Mouse (Mus musculus): ENCODE results near the gene Thada. TPM values are rescaled to one million over a fixed set of nuclear protein-coding genes. Genes with fewer than 3 reads are reported as not detected.

Thada gene
- total and polyA plus RNA-seq, 3 experiments = 5.0 to 8.3 (median 7.7) TPM

- Histone ChIP-seq H3K36me3 (ENCODE audit: control insufficient read depth, insufficient read depth, low read length) (peaks cover 3% of the 10 kb centered on the region; the same call in 1 of the 2 replicates), H3K9ac (ENCODE audit: low read depth, low read length) (no peak overlapping the region), H3K27me3 (ENCODE audit: control insufficient read depth, insufficient read depth, low read length) (no peaks in the 10 kb centered on the region), H3K27ac (no peak overlapping the region), H3K4me3 (no peak overlapping the region), H3K4me1 (ENCODE audit: control insufficient read depth, insufficient read depth, low read length) (no peaks in the 10 kb centered on the region; the same call in 1 of the 2 replicates), H3K79me2 (replicated peaks; ENCODE audit: control insufficient read depth, insufficient read depth, low read length) (no peaks in the 10 kb centered on the region)
- TF ChIP-seq CTCF (IDR thresholded peaks at IDR 0.05) (no peak), POLR2A (IDR thresholded peaks at IDR 0.05; ENCODE audit: insufficient read depth, low read depth, low read length) (no peak), EP300 (IDR thresholded peaks at IDR 0.05; ENCODE audit: insufficient read depth, low read depth, low read length) (no peak)
- intact Hi-C loops (cut with DNase I) = no loop called here
- WGBS = 93% methylated on average over 4 of the region's 4 CpGs
- DNase-seq = no peak
These were observed 89.1 kb downstream of the Thada start for GRCm38 (mm10) chr17:84376882-84377281.

- Histone ChIP-seq H3K27ac (no peak overlapping the region), H3K27me3 (ENCODE audit: control insufficient read depth, insufficient read depth, low read length) (no peaks in the 10 kb centered on the region), H3K4me1 (ENCODE audit: control insufficient read depth, insufficient read depth, low read length) (peaks cover 6% of the 10 kb centered on the region), H3K79me2 (replicated peaks; ENCODE audit: control insufficient read depth, insufficient read depth, low read length) (no peaks in the 10 kb centered on the region), H3K36me3 (ENCODE audit: control insufficient read depth, insufficient read depth, low read length) (peaks cover 10% of the 10 kb centered on the region; the same call in 1 of the 2 replicates), H3K9ac (ENCODE audit: low read depth, low read length) (no peak overlapping the region), H3K4me3 (no peak overlapping the region)
- TF ChIP-seq EP300 (IDR thresholded peaks at IDR 0.05; ENCODE audit: insufficient read depth, low read depth, low read length) (no peak), CTCF (IDR thresholded peaks at IDR 0.05) (no peak), POLR2A (IDR thresholded peaks at IDR 0.05; ENCODE audit: insufficient read depth, low read depth, low read length) (no peak)
- no peak for DNase-seq
- intact Hi-C loops (cut with DNase I) = no loop called here
- 84% methylated on average over 6 of the region's 6 CpGs for WGBS
These were observed 93.5 kb downstream of the Thada start for GRCm38 (mm10) chr17:84372411-84373045.

- peaks cover 11% of the 10 kb centered on the region for H3K4me1 ChIP-seq (ENCODE audit: control insufficient read depth, insufficient read depth, low read length)
- WGBS = 87% methylated on average over 5 of the region's 5 CpGs
- peaks cover 8% of the 10 kb centered on the region; the same call in 1 of the 2 replicates for H3K36me3 ChIP-seq (ENCODE audit: control insufficient read depth, insufficient read depth, low read length)
- H3K27ac ChIP-seq = peak overlapping the region; percentile 2; the same call in 1 of the 2 replicates
- no peaks in the 10 kb centered on the region for H3K79me2 ChIP-seq (replicated peaks; ENCODE audit: control insufficient read depth, insufficient read depth, low read length)
- no peak for TF ChIP-seq CTCF (IDR thresholded peaks at IDR 0.05)
- no peak for TF ChIP-seq EP300 (IDR thresholded peaks at IDR 0.05; ENCODE audit: insufficient read depth, low read depth, low read length)
- TF ChIP-seq POLR2A (IDR thresholded peaks at IDR 0.05; ENCODE audit: insufficient read depth, low read depth, low read length) = no peak
- H3K4me3 ChIP-seq = no peak overlapping the region
- no peak for DNase-seq
- H3K9ac ChIP-seq (ENCODE audit: low read depth, low read length) = no peak overlapping the region
- no peaks in the 10 kb centered on the region for H3K27me3 ChIP-seq (ENCODE audit: control insufficient read depth, insufficient read depth, low read length)
- intact Hi-C loops (cut with DNase I) = no loop called here
These were observed 95.6 kb downstream of the Thada start for GRCm38 (mm10) chr17:84370385-84370784.

- WGBS = 40% methylated on average over 3 of the region's 3 CpGs
- no peaks in the 10 kb centered on the region for H3K79me2 ChIP-seq (replicated peaks; ENCODE audit: control insufficient read depth, insufficient read depth, low read length)
- peaks cover 11% of the 10 kb centered on the region for H3K4me1 ChIP-seq (ENCODE audit: control insufficient read depth, insufficient read depth, low read length)
- peaks cover 11% of the 10 kb centered on the region; the same call in 1 of the 2 replicates for H3K36me3 ChIP-seq (ENCODE audit: control insufficient read depth, insufficient read depth, low read length)
- H3K27ac ChIP-seq = peak overlapping the region; percentile 0; the same call in 1 of the 2 replicates
- no peak overlapping the region for H3K4me3 ChIP-seq
- no peak for DNase-seq
- no peak for TF ChIP-seq EP300 (IDR thresholded peaks at IDR 0.05; ENCODE audit: insufficient read depth, low read depth, low read length)
- intact Hi-C loops (cut with DNase I) = no loop called here
- H3K9ac ChIP-seq (ENCODE audit: low read depth, low read length) = no peak overlapping the region
- no peaks in the 10 kb centered on the region for H3K27me3 ChIP-seq (ENCODE audit: control insufficient read depth, insufficient read depth, low read length)
These were observed 96.2 kb downstream of the Thada start for GRCm38 (mm10) chr17:84369769-84370168.

GRCm38 (mm10) chr17:84368213-84369014 lies 97.6 kb downstream of the Thada start:
- Histone ChIP-seq H3K27ac (peak overlapping the region; percentile 21), H3K36me3 (ENCODE audit: control insufficient read depth, insufficient read depth, low read length) (peaks cover 14% of the 10 kb centered on the region), H3K79me2 (replicated peaks; ENCODE audit: control insufficient read depth, insufficient read depth, low read length) (no peaks in the 10 kb centered on the region), H3K4me1 (ENCODE audit: control insufficient read depth, insufficient read depth, low read length) (peaks cover 16% of the 10 kb centered on the region), H3K4me3 (no peak overlapping the region), H3K9ac (ENCODE audit: low read depth, low read length) (no peak overlapping the region), H3K27me3 (ENCODE audit: control insufficient read depth, insufficient read depth, low read length) (no peaks in the 10 kb centered on the region)
- intact Hi-C loops (cut with DNase I) = no loop called here
- DNase-seq = no peak
- TF ChIP-seq EP300 (IDR thresholded peaks at IDR 0.05; ENCODE audit: insufficient read depth, low read depth, low read length) (no peak), POLR2A (IDR thresholded peaks at IDR 0.05; ENCODE audit: insufficient read depth, low read depth, low read length) (no peak), CTCF (IDR thresholded peaks at IDR 0.05) (no peak)
- WGBS = 86% methylated on average over 11 of the region's 11 CpGs

GRCm38 (mm10) chr17:84367663-84368062 lies 98.3 kb downstream of the Thada start:
- TF ChIP-seq CTCF (IDR thresholded peaks at IDR 0.05) (peak; percentile 42), POLR2A (IDR thresholded peaks at IDR 0.05; ENCODE audit: insufficient read depth, low read depth, low read length) (0 out of 2 replicates have a peak, but pooled peaks have one; percentile 22), EP300 (IDR thresholded peaks at IDR 0.05; ENCODE audit: insufficient read depth, low read depth, low read length) (no peak)
- Histone ChIP-seq H3K9ac (ENCODE audit: low read depth, low read length) (no peak overlapping the region), H3K36me3 (ENCODE audit: control insufficient read depth, insufficient read depth, low read length) (peaks cover 17% of the 10 kb centered on the region), H3K4me3 (no peak overlapping the region), H3K4me1 (ENCODE audit: control insufficient read depth, insufficient read depth, low read length) (peaks cover 19% of the 10 kb centered on the region), H3K27me3 (ENCODE audit: control insufficient read depth, insufficient read depth, low read length) (no peaks in the 10 kb centered on the region), H3K79me2 (replicated peaks; ENCODE audit: control insufficient read depth, insufficient read depth, low read length) (no peaks in the 10 kb centered on the region), H3K27ac (peak overlapping the region; percentile 36)
- 52% methylated on average over 3 of the region's 3 CpGs for WGBS
- peak in 1 of 2 experiments; percentile 49 for DNase-seq
- intact Hi-C loops (cut with DNase I) = no loop called here

Data from heart, adult 2 months (tissue).